Mouse (Mus musculus): ENCODE measurements around the gene Ppara. TPM values are rescaled to one million over a fixed set of nuclear protein-coding genes. Genes with fewer than 3 reads are reported as not detected.

Gene Ppara
- total and polyA plus RNA-seq, 2 experiments from 2014 or later, result 11.6 to 33.4 TPM

GRCm38 (mm10) chr15:85719017-85719416 lies 15.8 kb upstream of the Ppara start:
- Histone ChIP-seq H3K27ac (ENCODE audit: low read depth) (no peak overlapping the region), H3K4me2 (ENCODE audit: low read depth, low read length) (no peak overlapping the region), H3K9me3 (replicated peaks; ENCODE audit: control insufficient read depth, low read length) (no peaks in the 10 kb centered on the region), H3K9ac (replicated peaks; ENCODE audit: low read depth, low read length) (no peak overlapping the region), H3K36me3 (replicated peaks; ENCODE audit: control insufficient read depth, insufficient read depth, low read length) (no peaks in the 10 kb centered on the region), H3K4me3 (ENCODE audit: low read depth, low read length) (no peak overlapping the region), H3K4me1 (ENCODE audit: control insufficient read depth, insufficient read depth) (peaks cover 14% of the 10 kb centered on the region), H3K27me3 (ENCODE audit: control insufficient read depth, insufficient read depth, low read length) (no peaks in the 10 kb centered on the region)
- no peak for ATAC-seq (ENCODE audit: insufficient read depth, low read depth)
- TF ChIP-seq CTCF (IDR thresholded peaks at IDR 0.05; ENCODE audit: low read depth) (no peak), EP300 (IDR thresholded peaks at IDR 0.05; ENCODE audit: low read depth) (no peak)
- DNase-seq (ENCODE audit: low spot score), result no peak
- 39% methylated on average over 7 of the region's 7 CpGs for WGBS

- no peaks in the 10 kb centered on the region for H3K36me3 ChIP-seq (replicated peaks; ENCODE audit: control insufficient read depth, insufficient read depth, low read length)
- no peak overlapping the region for H3K4me2 ChIP-seq (ENCODE audit: low read depth, low read length)
- no peak for DNase-seq (ENCODE audit: low spot score)
- no peak overlapping the region for H3K9ac ChIP-seq (replicated peaks; ENCODE audit: low read depth, low read length)
- no peak overlapping the region for H3K27ac ChIP-seq (ENCODE audit: low read depth)
- ATAC-seq (ENCODE audit: insufficient read depth, low read depth), result no peak
- no peaks in the 10 kb centered on the region for H3K9me3 ChIP-seq (replicated peaks; ENCODE audit: control insufficient read depth, low read length)
- WGBS, result 49% methylated on average over 6 of the region's 6 CpGs
- TF ChIP-seq EP300 (IDR thresholded peaks at IDR 0.05; ENCODE audit: low read depth) (no peak), CTCF (IDR thresholded peaks at IDR 0.05; ENCODE audit: low read depth) (no peak)
- H3K27me3 ChIP-seq (ENCODE audit: control insufficient read depth, insufficient read depth, low read length), result no peaks in the 10 kb centered on the region
- H3K4me1 ChIP-seq (ENCODE audit: control insufficient read depth, insufficient read depth), result peaks cover 26% of the 10 kb centered on the region
- H3K4me3 ChIP-seq (ENCODE audit: low read depth, low read length), result no peak overlapping the region
Measured at GRCm38 (mm10) chr15:85720366-85720841, 14.4 kb upstream of the Ppara start.

GRCm38 (mm10) chr15:85724271-85725165 lies 10.3 kb upstream of the Ppara start:
- peak overlapping the region; percentile 99 for H3K27ac ChIP-seq (ENCODE audit: low read depth)
- peak overlapping the region; percentile 53 for H3K9ac ChIP-seq (replicated peaks; ENCODE audit: low read depth, low read length)
- H3K27me3 ChIP-seq (ENCODE audit: control insufficient read depth, insufficient read depth, low read length), result no peaks in the 10 kb centered on the region
- H3K4me1 ChIP-seq (ENCODE audit: control insufficient read depth, insufficient read depth), result peaks cover 21% of the 10 kb centered on the region
- TF ChIP-seq CTCF (IDR thresholded peaks at IDR 0.05; ENCODE audit: low read depth) (no peak), EP300 (IDR thresholded peaks at IDR 0.05; ENCODE audit: low read depth) (peak; percentile 80)
- H3K4me2 ChIP-seq (ENCODE audit: low read depth, low read length), result no peak overlapping the region
- no peak overlapping the region for H3K4me3 ChIP-seq (ENCODE audit: low read depth, low read length)
- peak; percentile 95 for ATAC-seq (ENCODE audit: insufficient read depth, low read depth)
- H3K9me3 ChIP-seq (replicated peaks; ENCODE audit: control insufficient read depth, low read length), result no peaks in the 10 kb centered on the region
- no peaks in the 10 kb centered on the region for H3K36me3 ChIP-seq (replicated peaks; ENCODE audit: control insufficient read depth, insufficient read depth, low read length)
- 7% methylated on average over 11 of the region's 11 CpGs for WGBS
- peak; percentile 94 for DNase-seq (ENCODE audit: low spot score)

GRCm38 (mm10) chr15:85728224-85728623 lies 6.6 kb upstream of the Ppara start:
- no peak overlapping the region for H3K4me2 ChIP-seq (ENCODE audit: low read depth, low read length)
- H3K36me3 ChIP-seq (replicated peaks; ENCODE audit: control insufficient read depth, insufficient read depth, low read length), result no peaks in the 10 kb centered on the region
- no peak for TF ChIP-seq EP300 (IDR thresholded peaks at IDR 0.05; ENCODE audit: low read depth)
- TF ChIP-seq CTCF (IDR thresholded peaks at IDR 0.05; ENCODE audit: low read depth), result no peak
- no peak overlapping the region for H3K27ac ChIP-seq (ENCODE audit: low read depth)
- ATAC-seq (ENCODE audit: insufficient read depth, low read depth) (no peak), DNase-seq (ENCODE audit: low spot score) (no peak)
- H3K4me1 ChIP-seq (ENCODE audit: control insufficient read depth, insufficient read depth), result peaks cover 17% of the 10 kb centered on the region
- no peaks in the 10 kb centered on the region for H3K9me3 ChIP-seq (replicated peaks; ENCODE audit: control insufficient read depth, low read length)
- no peak overlapping the region for H3K4me3 ChIP-seq (ENCODE audit: low read depth, low read length)
- H3K27me3 ChIP-seq (ENCODE audit: control insufficient read depth, insufficient read depth, low read length), result no peaks in the 10 kb centered on the region
- WGBS, result 86% methylated on average over 5 of the region's 5 CpGs
- no peak overlapping the region for H3K9ac ChIP-seq (replicated peaks; ENCODE audit: low read depth, low read length)

- Histone ChIP-seq H3K4me1 (ENCODE audit: control insufficient read depth, insufficient read depth) (peaks cover 11% of the 10 kb centered on the region), H3K4me2 (ENCODE audit: low read depth, low read length) (no peak overlapping the region), H3K9me3 (replicated peaks; ENCODE audit: control insufficient read depth, low read length) (no peaks in the 10 kb centered on the region), H3K9ac (replicated peaks; ENCODE audit: low read depth, low read length) (no peak overlapping the region), H3K27me3 (ENCODE audit: control insufficient read depth, insufficient read depth, low read length) (no peaks in the 10 kb centered on the region), H3K4me3 (ENCODE audit: low read depth, low read length) (no peak overlapping the region), H3K27ac (ENCODE audit: low read depth) (no peak overlapping the region), H3K36me3 (replicated peaks; ENCODE audit: control insufficient read depth, insufficient read depth, low read length) (no peaks in the 10 kb centered on the region)
- TF ChIP-seq EP300 (IDR thresholded peaks at IDR 0.05; ENCODE audit: low read depth) (no peak), CTCF (IDR thresholded peaks at IDR 0.05; ENCODE audit: low read depth) (no peak)
- ATAC-seq (ENCODE audit: insufficient read depth, low read depth), result no peak
- DNase-seq (ENCODE audit: low spot score), result no peak
- 84% methylated on average over 9 of the region's 9 CpGs for WGBS
Measured at GRCm38 (mm10) chr15:85729256-85729655, 5.5 kb upstream of the Ppara start.

All from heart, postnatal 0 days (tissue).